Mouse (Mus musculus): Measurements from ENCODE around the gene Naa38.

DNA sequence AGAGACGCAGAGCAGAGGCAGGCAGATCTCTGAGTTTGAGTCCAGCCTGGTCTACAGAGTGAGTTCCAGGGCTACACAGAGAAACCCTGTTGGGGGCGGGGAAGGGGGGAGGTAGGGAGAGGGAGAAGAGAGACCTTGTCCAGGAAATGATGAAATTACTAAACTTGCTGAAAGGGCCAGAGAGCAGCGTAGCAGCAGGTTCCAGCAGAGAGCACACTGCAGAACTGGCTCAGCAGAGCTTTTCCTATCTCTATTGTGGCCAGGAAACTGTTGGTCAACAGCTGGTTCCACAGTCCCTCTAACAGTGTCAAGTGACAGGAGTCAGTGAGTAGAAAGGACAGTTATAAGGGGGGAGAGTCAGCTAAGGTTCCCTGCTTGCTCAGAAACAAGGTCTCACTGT lies 15.7 kb upstream of the Naa38 start:
- TF ChIP-seq CTCF (IDR thresholded peaks at IDR 0.05; ENCODE audit: borderline replicate concordance, insufficient read depth, low read depth, low read length) (no peak), POLR2A (IDR thresholded peaks at IDR 0.05; ENCODE audit: borderline replicate concordance, insufficient read depth, low read length) (no peak)

All from cerebellum, adult 2 months (tissue).